Mouse (Mus musculus) intestine, embryonic 16.5 days (tissue): ENCODE measurements around the gene Hmgb4. TPM values are rescaled to one million over a fixed set of nuclear protein-coding genes. Genes with fewer than 3 reads are reported as not detected.

Experiments
- ATAC-seq: fragments of 200-750 bp; cut with Nextera tagmentation; 2 replicates; pipeline ENCODE4 v1.8.0; 2017; ENCODE audit warnings: moderate TSS enrichment, moderate library complexity
- H3K27ac ChIP-seq: fragments of 300-500 bp; sonication (generic); 2 replicates; pipeline ENCODE4 v1.5.1; 2014; ENCODE audit warnings: mild to moderate bottlenecking, low read length
- H3K27me3 ChIP-seq: fragments of 300-500 bp; sonication (generic); replicated peaks from 2 replicates; pipeline ENCODE4 v1.6.1; 2014; ENCODE audit warnings: low read length, control low read depth, mixed read lengths; ENCODE audit not compliant: control insufficient read depth, insufficient read depth
- H3K36me3 ChIP-seq: fragments of 300-500 bp; sonication (generic); 2 replicates; pipeline ENCODE4 v1.6.1; 2014; ENCODE audit warnings: low read length, control low read depth; ENCODE audit not compliant: control insufficient read depth, insufficient read depth
- H3K4me1 ChIP-seq: fragments of 300-500 bp; sonication (generic); 2 replicates; pipeline ENCODE4 v1.6.1; 2014; ENCODE audit warnings: low read length, control low read depth, mixed read lengths; ENCODE audit not compliant: control insufficient read depth, insufficient read depth
- H3K4me2 ChIP-seq: fragments of 300-500 bp; sonication (generic); 2 replicates; pipeline ENCODE4 v1.6.1; 2014; ENCODE audit warnings: low read depth, low read length, control low read depth
- H3K4me3 ChIP-seq: fragments of 300-500 bp; sonication (generic); 2 replicates; pipeline ENCODE4 v1.5.1; 2014; ENCODE audit warnings: mild to moderate bottlenecking, low read length
- H3K9ac ChIP-seq: fragments of 300-500 bp; sonication (generic); 2 replicates; pipeline ENCODE4 v1.6.1; 2014; ENCODE audit warnings: low read depth, low read length
- H3K9me3 ChIP-seq: fragments of 300-500 bp; sonication (generic); 2 replicates; pipeline ENCODE4 v1.6.1; 2016; ENCODE audit warnings: low read length, control low read depth; ENCODE audit not compliant: control insufficient read depth
- WGBS: fragments of 180-500 bp; shearing (Covaris S2); extraction: QIAGEN DNeasy Blood & Tissue Kit; methylation state at CpG from one replicate; pipeline ENCODE4 v1.1.7; 2014; 5-methylcytosine and 5-hydroxymethylcytosine counted together
- polyA plus RNA-seq: library from polyadenylated mRNA; unstranded; fragments of >200 nt; fragmentation: Nextera tagmentation; extraction: Ambion mirVana; gene quantifications from 2 replicates; pipeline ENCODE4 v1.2.1, GENCODE M21; 2015

The Hmgb4 gene
- polyA plus RNA-seq, result not detected in 2 replicates

- ATAC-seq, result no peak
- no peaks in the 10 kb centered on the region for H3K27me3 ChIP-seq
- no peaks in the 10 kb centered on the region for H3K36me3 ChIP-seq
- H3K4me2 ChIP-seq, result no peak within 1 kb of the TSS
- H3K4me3 ChIP-seq, result no peak within 1 kb of the TSS
- no peaks in the 10 kb centered on the region for H3K9me3 ChIP-seq
- H3K4me1 ChIP-seq, result no peaks in the 10 kb centered on the region
- 64% methylated on average over 8 of the region's 8 CpGs for WGBS
- no peak within 1 kb of the TSS for H3K9ac ChIP-seq
- no peak within 1 kb of the TSS for H3K27ac ChIP-seq
These were observed at the start of gene Hmgb4 for GRCm38 (mm10) chr4:128260907-128261560. Gene Hmgb4, minus strand, starts transcription at chr4:128260957.

- 88% methylated on average over 8 of the region's 8 CpGs for WGBS
- H3K27me3 ChIP-seq, result no peaks in the 10 kb centered on the region
- H3K4me3 ChIP-seq, result no peak overlapping the region
- H3K27ac ChIP-seq, result no peak overlapping the region
- H3K4me2 ChIP-seq, result no peak overlapping the region
- no peak for ATAC-seq
- no peaks in the 10 kb centered on the region for H3K4me1 ChIP-seq
- no peak overlapping the region for H3K9ac ChIP-seq
- no peaks in the 10 kb centered on the region for H3K9me3 ChIP-seq
- no peaks in the 10 kb centered on the region for H3K36me3 ChIP-seq
These were observed 45.3 kb upstream of the Hmgb4 start for GRCm38 (mm10) chr4:128306011-128306410.

DNA sequence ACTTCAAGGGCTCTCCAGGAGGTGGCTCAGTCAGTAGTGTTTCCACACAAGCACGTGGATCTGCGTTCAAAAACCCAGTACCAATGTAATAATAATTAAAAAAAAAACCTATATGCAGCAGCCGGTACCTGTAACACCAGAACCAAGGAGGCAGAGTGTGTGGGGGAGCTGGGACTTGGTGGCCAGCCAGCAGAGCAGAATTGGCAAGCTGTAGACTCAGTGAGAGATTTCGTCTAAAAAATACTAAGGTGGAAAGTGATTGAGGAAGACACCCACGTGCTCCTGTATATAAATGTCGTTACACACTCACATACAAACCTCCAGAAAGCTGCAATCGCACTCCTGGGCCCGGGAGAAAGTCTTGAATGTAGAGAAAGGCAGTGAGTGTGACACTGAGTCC lies 43.3 kb upstream of the Hmgb4 start:
- H3K27me3 ChIP-seq, result no peaks in the 10 kb centered on the region
- H3K4me1 ChIP-seq, result no peaks in the 10 kb centered on the region
- no peak overlapping the region for H3K4me2 ChIP-seq
- H3K4me3 ChIP-seq, result no peak overlapping the region
- whole genome bisulfite sequencing, result 76% methylated on average over 8 of the region's 8 CpGs
- no peak for ATAC-seq
- no peak overlapping the region for H3K27ac ChIP-seq
- no peaks in the 10 kb centered on the region for H3K9me3 ChIP-seq
- H3K36me3 ChIP-seq, result no peaks in the 10 kb centered on the region
- no peak overlapping the region for H3K9ac ChIP-seq

DNA sequence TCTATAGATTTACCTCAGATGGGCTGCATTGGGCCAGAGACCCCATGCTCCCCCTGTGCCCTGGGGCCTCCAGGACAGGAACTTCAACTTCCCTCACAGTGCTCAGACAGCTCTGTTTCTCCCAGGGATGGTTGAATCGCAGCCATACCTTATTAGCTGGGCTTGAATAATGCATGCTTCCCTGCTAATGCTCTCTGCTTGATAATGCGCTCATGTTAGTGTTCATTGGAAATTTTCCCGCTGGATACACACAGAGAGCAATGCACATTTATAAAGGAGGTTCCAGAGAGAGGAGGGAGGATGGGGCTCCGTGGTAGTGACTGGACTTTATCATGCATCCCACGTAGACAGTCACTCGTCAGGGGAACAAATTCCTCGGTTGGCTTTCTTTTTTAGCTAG lies 27.3 kb upstream of the Hmgb4 start:
- no peak overlapping the region for H3K4me3 ChIP-seq

GRCm38 (mm10) chr4:128285009-128285408 lies 24.3 kb upstream of the Hmgb4 start:
- Histone ChIP-seq H3K36me3 (no peaks in the 10 kb centered on the region), H3K4me3 (no peak overlapping the region), H3K27ac (no peak overlapping the region), H3K27me3 (no peaks in the 10 kb centered on the region), H3K9ac (no peak overlapping the region), H3K4me1 (no peaks in the 10 kb centered on the region), H3K9me3 (no peaks in the 10 kb centered on the region), H3K4me2 (no peak overlapping the region)
- 63% methylated on average over 1 of the region's 1 CpGs for WGBS
- no peak for ATAC-seq

More for the DNA sequence above, 27.3 kb upstream of the Hmgb4 start:
- Histone ChIP-seq H3K9me3 (no peaks in the 10 kb centered on the region), H3K9ac (no peak overlapping the region), H3K27ac (no peak overlapping the region), H3K36me3 (no peaks in the 10 kb centered on the region), H3K4me1 (no peaks in the 10 kb centered on the region), H3K4me2 (no peak overlapping the region), H3K27me3 (no peaks in the 10 kb centered on the region)
- no peak for ATAC-seq
- 64% methylated on average over 7 of the region's 7 CpGs for WGBS

GRCm38 (mm10) chr4:128275586-128275985 lies 14.8 kb upstream of the Hmgb4 start:
- H3K27ac ChIP-seq, result no peak overlapping the region
- H3K27me3 ChIP-seq, result no peaks in the 10 kb centered on the region
- H3K9me3 ChIP-seq, result no peaks in the 10 kb centered on the region
- no peak overlapping the region for H3K9ac ChIP-seq
- no peak for ATAC-seq
- 72% methylated on average over 6 of the region's 6 CpGs for WGBS
- H3K4me1 ChIP-seq, result peaks cover 4% of the 10 kb centered on the region; the same call in 1 of the 2 replicates
- H3K4me2 ChIP-seq, result no peak overlapping the region
- no peaks in the 10 kb centered on the region for H3K36me3 ChIP-seq
- no peak overlapping the region for H3K4me3 ChIP-seq

DNA sequence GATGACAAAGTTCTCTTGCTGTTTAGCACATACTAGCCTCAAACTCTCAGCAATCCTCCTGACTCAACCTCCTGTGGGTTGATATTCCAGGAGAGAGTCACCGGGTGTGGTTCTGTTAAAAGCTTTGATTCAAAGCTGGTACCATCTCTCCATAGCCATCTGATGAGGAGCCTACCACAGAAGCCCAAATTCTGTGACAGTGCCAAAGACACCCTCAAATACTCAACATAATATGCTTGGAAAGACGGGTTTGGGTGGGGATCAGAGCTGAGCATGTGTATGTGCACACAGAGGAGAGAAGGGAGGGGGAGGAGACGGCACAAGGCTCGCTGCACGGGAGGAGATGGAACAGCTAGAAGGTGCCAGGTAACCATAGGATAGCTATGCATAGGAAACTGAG lies 14.4 kb upstream of the Hmgb4 start:
- ATAC-seq, result no peak
- Histone ChIP-seq H3K36me3 (no peaks in the 10 kb centered on the region), H3K27ac (no peak overlapping the region)

DNA sequence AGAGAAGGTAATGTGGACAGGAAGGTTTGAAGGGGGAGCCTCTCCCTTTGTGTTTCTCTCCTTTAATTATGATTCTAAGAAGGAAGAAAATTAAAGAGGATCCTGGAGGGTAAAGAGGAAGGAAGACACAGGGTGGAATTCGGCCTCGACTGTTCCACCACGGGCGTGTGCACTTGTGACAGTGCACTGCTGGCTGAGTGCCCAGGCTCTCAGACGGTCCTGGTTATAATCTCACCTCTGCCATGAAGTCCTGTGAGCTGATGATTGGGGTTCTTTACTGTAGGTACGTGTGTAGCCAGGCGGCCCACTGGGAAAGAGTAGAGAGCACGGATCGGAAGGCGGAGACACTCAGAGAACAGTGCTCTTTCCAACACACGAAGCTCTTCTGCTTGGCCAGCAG lies 12.4 kb upstream of the Hmgb4 start:
- Histone ChIP-seq H3K4me3 (no peak overlapping the region), H3K9me3 (no peaks in the 10 kb centered on the region), H3K36me3 (no peaks in the 10 kb centered on the region), H3K27ac (no peak overlapping the region), H3K4me2 (no peak overlapping the region), H3K27me3 (no peaks in the 10 kb centered on the region), H3K9ac (no peak overlapping the region), H3K4me1 (peaks cover 11% of the 10 kb centered on the region; the same call in 1 of the 2 replicates)
- WGBS, result 62% methylated on average over 11 of the region's 11 CpGs
- no peak for ATAC-seq

More for the DNA sequence above, 14.4 kb upstream of the Hmgb4 start:
- Histone ChIP-seq H3K27me3 (no peaks in the 10 kb centered on the region), H3K4me1 (peaks cover 4% of the 10 kb centered on the region; the same call in 1 of the 2 replicates), H3K9ac (no peak overlapping the region), H3K9me3 (no peaks in the 10 kb centered on the region), H3K4me2 (no peak overlapping the region), H3K4me3 (no peak overlapping the region)
- WGBS, result 85% methylated on average over 5 of the region's 5 CpGs

- no peak overlapping the region for H3K4me3 ChIP-seq
- H3K27ac ChIP-seq, result no peak overlapping the region
- 70% methylated on average over 6 of the region's 6 CpGs for WGBS
- H3K9me3 ChIP-seq, result no peaks in the 10 kb centered on the region
- ATAC-seq, result no peak
- no peak overlapping the region for H3K9ac ChIP-seq
- no peak overlapping the region for H3K4me2 ChIP-seq
- H3K4me1 ChIP-seq, result peaks cover 11% of the 10 kb centered on the region; the same call in 1 of the 2 replicates
- H3K36me3 ChIP-seq, result no peaks in the 10 kb centered on the region
- no peaks in the 10 kb centered on the region for H3K27me3 ChIP-seq
These were observed 11.7 kb upstream of the Hmgb4 start for GRCm38 (mm10) chr4:128272501-128272900.

DNA sequence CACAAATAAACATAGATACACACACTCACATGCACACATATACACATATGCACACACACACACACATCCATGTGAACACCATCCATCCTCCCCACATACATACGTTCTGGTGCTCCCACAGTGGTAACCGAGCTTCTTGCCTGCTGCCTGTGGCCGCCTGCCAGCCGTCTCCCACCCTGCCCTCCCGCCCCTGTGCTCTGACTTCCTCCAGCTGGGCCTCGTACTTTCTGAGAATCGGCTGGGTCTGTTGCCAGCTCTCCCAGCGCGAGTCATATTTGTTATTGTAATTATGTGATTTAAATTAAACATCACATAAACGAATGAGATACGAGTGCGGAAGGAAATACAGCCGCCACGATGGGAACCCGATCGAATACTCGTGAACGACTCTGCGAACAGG lies 10.2 kb upstream of the Hmgb4 start:
- H3K9ac ChIP-seq, result no peak overlapping the region
- H3K4me2 ChIP-seq, result no peak overlapping the region
- H3K4me3 ChIP-seq, result no peak overlapping the region
- 44% methylated on average over 19 of the region's 19 CpGs for WGBS
- H3K36me3 ChIP-seq, result no peaks in the 10 kb centered on the region
- H3K4me1 ChIP-seq, result peaks cover 11% of the 10 kb centered on the region; the same call in 1 of the 2 replicates
- no peaks in the 10 kb centered on the region for H3K27me3 ChIP-seq
- peak overlapping the region; percentile 46; the same call in 1 of the 2 replicates for H3K27ac ChIP-seq
- peak; percentile 70 for ATAC-seq
- H3K9me3 ChIP-seq, result no peaks in the 10 kb centered on the region
